Mouse (Mus musculus): ENCODE measurements around the gene Prrg2. TPM values are rescaled to one million over a fixed set of nuclear protein-coding genes. Genes with fewer than 3 reads are reported as not detected.
"Not testable (repeated sequence)": the region's sequence is repeated elsewhere in the genome, so short reads cannot be mapped to it uniquely, and the experiment has no call there.

Prrg2 gene
- polyA plus RNA-seq, 1 experiment from 2014 or later: 8.5 TPM

DNA sequence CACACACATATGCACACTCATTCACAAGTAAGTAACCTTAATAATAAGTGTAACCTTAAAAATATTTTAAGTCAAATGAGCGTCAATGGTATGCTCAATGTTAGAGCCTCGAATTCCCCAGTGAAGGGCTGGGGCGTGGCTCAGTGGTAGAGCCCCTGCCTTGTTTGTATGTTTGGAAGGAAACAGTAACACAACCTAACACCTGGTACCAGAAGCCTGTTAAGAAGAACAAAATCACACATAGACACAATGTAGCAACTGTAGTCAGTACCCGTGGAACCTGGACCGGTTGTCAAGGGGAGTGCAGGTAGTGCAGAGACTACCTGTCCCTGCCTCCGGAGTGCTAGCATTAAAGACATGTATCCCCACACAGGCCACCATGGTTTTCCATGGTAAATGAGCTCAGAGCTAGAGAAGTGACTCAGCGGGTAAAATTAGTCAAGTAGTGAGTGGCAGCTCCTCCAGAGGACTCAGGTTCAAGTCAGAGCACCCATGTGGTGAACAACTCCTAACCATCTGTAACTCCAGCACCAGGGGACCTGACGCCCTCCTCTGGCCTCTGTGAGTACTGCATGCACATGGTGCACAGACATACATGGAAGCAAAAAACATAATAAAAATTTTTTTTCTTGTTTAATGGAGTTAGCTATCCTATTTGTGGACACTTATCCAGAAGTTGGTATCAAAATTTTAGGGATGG lies 36.2 kb upstream of the Prrg2 start:
- Histone ChIP-seq H3K4me2 (no peak overlapping the region), H3K27me3 (replicated peaks) (0 out of 2 replicates have a peak, but pooled peaks cover 3% of the 10 kb centered on the region), H3K4me1 (peaks cover 41% of the 10 kb centered on the region), H3K9me3 (replicated peaks) (no peaks in the 10 kb centered on the region), H3K9ac (no peak overlapping the region), H3K4me3 (no peak overlapping the region), H3K36me3 (no peaks in the 10 kb centered on the region; the same call in 1 of the 2 replicates), H3K27ac (no peak overlapping the region)
- ATAC-seq: no peak
- 76% methylated on average over 8 of the region's 8 CpGs for WGBS (ENCODE audit: insufficient replicate concordance)

DNA sequence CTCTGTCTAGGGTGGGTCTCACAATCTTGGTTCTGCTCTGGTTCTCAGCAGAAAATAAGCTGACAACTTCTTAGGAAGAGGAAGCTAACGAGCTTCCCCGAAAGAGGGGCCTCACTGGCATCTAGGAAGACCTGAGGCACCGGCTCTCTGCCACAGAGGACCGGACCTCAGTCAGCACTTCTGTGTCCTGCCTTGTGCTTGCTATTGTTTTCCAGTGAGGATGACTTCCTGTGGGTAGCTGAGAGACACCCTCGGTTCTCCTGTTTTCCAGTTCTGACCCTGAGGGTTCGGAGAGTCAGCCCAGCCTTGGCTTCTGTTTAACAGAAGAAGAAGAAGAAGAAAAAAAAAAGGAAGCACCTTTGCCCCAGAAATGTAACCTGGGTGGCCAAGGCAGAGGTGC lies 35.0 kb upstream of the Prrg2 start:
- no peak overlapping the region for H3K9ac ChIP-seq
- H3K9me3 ChIP-seq (replicated peaks): no peaks in the 10 kb centered on the region
- peak overlapping the region; percentile 15; the same call in 1 of the 2 replicates for H3K27ac ChIP-seq
- 26% methylated on average over 6 of the region's 6 CpGs for WGBS (ENCODE audit: insufficient replicate concordance)
- no peak overlapping the region for H3K4me3 ChIP-seq
- H3K4me1 ChIP-seq: peaks cover 45% of the 10 kb centered on the region
- H3K36me3 ChIP-seq: no peaks in the 10 kb centered on the region; the same call in 1 of the 2 replicates
- H3K4me2 ChIP-seq: no peak overlapping the region
- ATAC-seq: peak; percentile 31; the same call in 1 of the 2 replicates
- 0 out of 2 replicates have a peak, but pooled peaks cover 3% of the 10 kb centered on the region for H3K27me3 ChIP-seq (replicated peaks)

DNA sequence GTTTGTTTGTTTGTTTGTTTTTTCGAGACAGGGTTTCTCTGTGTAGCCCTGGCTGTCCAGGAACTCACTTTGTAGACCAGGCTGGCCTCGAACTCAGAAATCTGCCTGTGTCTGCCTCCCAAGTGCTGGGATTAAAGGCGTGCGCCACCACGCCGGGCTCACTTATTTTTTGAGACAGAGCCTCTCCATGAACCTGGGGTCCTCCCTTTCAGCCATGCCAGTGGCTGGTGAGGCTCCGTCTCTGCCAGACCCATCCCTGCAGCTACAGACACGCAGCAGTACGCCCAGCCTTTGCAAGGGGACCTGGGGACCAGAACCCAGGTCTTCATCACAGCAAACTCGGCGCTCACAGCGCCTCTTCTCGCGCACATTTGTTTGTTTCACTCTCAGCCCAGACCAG lies 33.5 kb upstream of the Prrg2 start:
- not testable (repeated sequence) for H3K27ac ChIP-seq; ATAC-seq; H3K4me2 ChIP-seq; H3K27me3 ChIP-seq (replicated peaks); H3K9me3 ChIP-seq (replicated peaks); H3K36me3 ChIP-seq; H3K9ac ChIP-seq; H3K4me3 ChIP-seq
- H3K4me1 ChIP-seq: peaks cover 50% of the 10 kb centered on the region
- 83% methylated on average over 14 of the region's 14 CpGs for WGBS (ENCODE audit: insufficient replicate concordance)

DNA sequence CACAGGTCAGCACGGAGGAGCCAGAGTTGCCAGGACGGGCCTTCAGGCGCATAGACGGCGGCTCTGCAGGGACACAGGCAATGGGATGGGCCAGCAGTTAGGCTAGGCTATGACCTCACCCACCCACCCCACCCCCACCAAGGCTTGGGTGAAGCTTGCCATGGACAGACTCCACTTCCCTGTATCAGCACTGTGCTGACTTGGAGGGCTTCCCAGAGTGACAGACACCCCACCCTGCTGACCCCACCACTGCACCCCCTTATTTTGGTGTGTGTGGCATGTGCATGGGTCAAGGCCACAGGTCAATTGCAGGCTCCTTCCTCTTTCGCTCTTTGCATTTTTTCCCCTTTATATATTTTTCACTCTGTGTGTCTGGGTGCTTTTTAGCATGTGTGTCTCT lies 32.9 kb upstream of the Prrg2 start:
- Histone ChIP-seq H3K4me1 (peaks cover 56% of the 10 kb centered on the region), H3K36me3 (no peaks in the 10 kb centered on the region; the same call in 1 of the 2 replicates), H3K27ac (no peak overlapping the region), H3K4me3 (no peak overlapping the region), H3K4me2 (no peak overlapping the region), H3K9ac (no peak overlapping the region), H3K27me3 (replicated peaks) (0 out of 2 replicates have a peak, but pooled peaks cover 3% of the 10 kb centered on the region), H3K9me3 (replicated peaks) (no peaks in the 10 kb centered on the region)
- ATAC-seq: no peak
- 56% methylated on average over 6 of the region's 6 CpGs for WGBS (ENCODE audit: insufficient replicate concordance)

DNA sequence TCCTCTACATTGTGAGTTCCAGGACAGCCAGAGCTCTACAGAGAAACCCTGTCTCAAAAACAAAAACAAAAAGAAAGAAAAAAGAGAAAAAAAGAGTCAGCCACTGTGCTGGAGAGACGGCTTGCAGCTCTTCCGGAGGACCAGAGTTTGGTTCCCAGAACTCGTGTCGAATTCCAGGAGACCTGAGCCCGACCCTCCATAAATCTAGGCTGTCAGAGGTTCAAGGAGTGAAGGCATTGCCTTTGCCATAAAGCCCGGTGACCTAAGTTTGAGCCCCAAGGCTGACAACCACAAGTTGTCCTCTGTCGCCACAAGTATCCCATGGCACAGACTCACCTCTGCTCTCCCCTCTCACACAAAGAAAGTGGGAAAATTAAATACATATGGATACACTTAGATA lies 31.6 kb upstream of the Prrg2 start:
- Histone ChIP-seq H3K9me3 (replicated peaks) (no peaks in the 10 kb centered on the region), H3K4me3 (no peak overlapping the region), H3K4me2 (no peak overlapping the region; the same call in 1 of the 2 replicates), H3K27ac (peak overlapping the region; percentile 7; the same call in 1 of the 2 replicates), H3K4me1 (peaks cover 63% of the 10 kb centered on the region), H3K27me3 (replicated peaks) (0 out of 2 replicates have a peak, but pooled peaks cover 3% of the 10 kb centered on the region), H3K36me3 (no peaks in the 10 kb centered on the region; the same call in 1 of the 2 replicates), H3K9ac (no peak overlapping the region)
- ATAC-seq: no peak
- WGBS (ENCODE audit: insufficient replicate concordance): 55% methylated on average over 7 of the region's 7 CpGs

DNA sequence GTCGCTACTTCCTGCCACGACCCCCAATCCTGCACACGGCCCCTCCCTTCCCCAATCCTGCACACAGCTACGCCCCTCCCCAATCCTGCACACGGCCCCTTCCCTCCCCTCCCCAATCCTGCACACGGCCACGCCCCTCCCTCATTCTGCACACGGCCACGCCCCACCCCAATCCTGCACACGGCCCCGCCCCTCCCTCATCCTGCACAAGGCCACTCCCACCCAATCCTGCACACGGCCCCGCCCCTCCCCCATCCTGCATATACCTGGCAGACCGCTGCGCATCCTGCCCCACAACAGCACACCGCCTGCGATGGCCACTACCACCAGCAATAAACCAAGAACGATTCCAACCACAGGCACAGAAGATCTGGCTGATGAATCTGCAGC lies 31.0 kb upstream of the Prrg2 start:
- 20% methylated on average over 18 of the region's 18 CpGs for WGBS (ENCODE audit: insufficient replicate concordance)
- Histone ChIP-seq H3K4me2 (peak overlapping the region; percentile 82), H3K4me1 (peaks cover 66% of the 10 kb centered on the region), H3K9me3 (replicated peaks) (no peaks in the 10 kb centered on the region), H3K27ac (peak overlapping the region; percentile 43; the same call in 1 of the 2 replicates), H3K36me3 (peaks cover 3% of the 10 kb centered on the region; the same call in 1 of the 2 replicates), H3K4me3 (no peak overlapping the region), H3K9ac (no peak overlapping the region), H3K27me3 (replicated peaks) (0 out of 2 replicates have a peak, but pooled peaks cover 1% of the 10 kb centered on the region)
- no peak for ATAC-seq

DNA sequence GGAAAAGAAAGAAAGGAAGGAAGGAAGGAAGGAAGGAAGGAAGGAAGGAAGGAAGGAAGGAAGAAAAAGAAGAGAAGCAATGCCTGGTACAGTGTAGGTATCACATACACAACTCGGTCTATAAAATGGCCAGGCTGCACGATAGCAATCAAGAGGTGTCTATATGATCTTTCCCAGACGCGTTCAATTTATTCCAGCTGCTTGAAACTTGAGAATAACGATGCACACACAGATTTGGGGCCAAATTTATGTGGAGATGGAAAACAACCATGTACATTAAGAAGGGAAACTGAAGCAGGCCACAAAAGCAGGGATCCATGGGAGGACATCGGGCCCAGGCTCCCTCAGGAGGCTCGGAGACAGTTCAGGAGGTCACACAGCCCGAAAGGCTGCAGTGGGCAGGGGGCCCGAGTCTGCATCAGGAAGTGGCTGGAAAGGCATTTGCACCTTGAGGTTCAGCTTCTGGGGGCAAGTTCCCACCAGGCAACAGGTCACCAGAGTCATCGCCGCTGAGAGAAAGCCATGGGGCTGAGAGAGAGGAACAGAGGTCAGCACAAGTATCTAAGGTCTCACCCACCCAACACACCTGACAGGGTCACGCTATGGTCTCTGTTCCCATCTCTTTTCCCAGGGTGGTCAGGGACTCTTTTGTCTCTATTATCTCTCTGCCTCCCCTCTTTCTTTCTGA lies 30.5 kb upstream of the Prrg2 start:
- 42% methylated on average over 12 of the region's 12 CpGs for WGBS (ENCODE audit: insufficient replicate concordance)
- Histone ChIP-seq H3K9ac (0 out of 2 replicates have a peak overlapping the region, but pooled peaks have one; percentile 28), H3K27ac (peak overlapping the region; percentile 43; the same call in 1 of the 2 replicates)

DNA sequence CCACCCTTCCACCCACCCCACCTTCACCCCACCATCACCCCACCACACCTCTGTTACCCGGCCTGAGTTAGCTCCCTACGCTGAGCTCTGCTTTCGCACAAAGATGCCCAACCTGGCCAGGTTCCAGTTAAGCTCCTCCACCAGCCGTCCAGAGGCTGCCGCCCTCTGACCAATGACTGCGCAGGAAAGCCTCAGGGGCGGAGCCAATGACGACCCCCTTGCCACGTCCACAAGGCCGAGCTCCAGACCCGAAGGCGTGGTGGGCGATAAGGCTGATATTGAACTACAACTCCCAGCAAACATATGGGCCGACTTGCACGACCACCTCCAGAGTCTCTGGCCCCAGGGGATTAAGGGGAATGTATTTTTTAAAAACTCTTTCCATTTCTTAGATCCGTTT lies 29.6 kb upstream of the Prrg2 start, which contains the start of gene Rcn3:
Gene Rcn3 (minus strand): TSS at position 174 of the 400 bp plus-strand sequence.
- H3K9me3 ChIP-seq (replicated peaks): no peaks in the 10 kb centered on the region

More for the DNA sequence above, 30.5 kb upstream of the Prrg2 start:
- Histone ChIP-seq H3K4me1 (peaks cover 68% of the 10 kb centered on the region), H3K36me3 (peaks cover 8% of the 10 kb centered on the region), H3K9me3 (replicated peaks) (no peaks in the 10 kb centered on the region), H3K27me3 (replicated peaks) (no peaks in the 10 kb centered on the region), H3K4me3 (no peak overlapping the region), H3K4me2 (peak overlapping the region; percentile 82)
- no peak for ATAC-seq

DNA sequence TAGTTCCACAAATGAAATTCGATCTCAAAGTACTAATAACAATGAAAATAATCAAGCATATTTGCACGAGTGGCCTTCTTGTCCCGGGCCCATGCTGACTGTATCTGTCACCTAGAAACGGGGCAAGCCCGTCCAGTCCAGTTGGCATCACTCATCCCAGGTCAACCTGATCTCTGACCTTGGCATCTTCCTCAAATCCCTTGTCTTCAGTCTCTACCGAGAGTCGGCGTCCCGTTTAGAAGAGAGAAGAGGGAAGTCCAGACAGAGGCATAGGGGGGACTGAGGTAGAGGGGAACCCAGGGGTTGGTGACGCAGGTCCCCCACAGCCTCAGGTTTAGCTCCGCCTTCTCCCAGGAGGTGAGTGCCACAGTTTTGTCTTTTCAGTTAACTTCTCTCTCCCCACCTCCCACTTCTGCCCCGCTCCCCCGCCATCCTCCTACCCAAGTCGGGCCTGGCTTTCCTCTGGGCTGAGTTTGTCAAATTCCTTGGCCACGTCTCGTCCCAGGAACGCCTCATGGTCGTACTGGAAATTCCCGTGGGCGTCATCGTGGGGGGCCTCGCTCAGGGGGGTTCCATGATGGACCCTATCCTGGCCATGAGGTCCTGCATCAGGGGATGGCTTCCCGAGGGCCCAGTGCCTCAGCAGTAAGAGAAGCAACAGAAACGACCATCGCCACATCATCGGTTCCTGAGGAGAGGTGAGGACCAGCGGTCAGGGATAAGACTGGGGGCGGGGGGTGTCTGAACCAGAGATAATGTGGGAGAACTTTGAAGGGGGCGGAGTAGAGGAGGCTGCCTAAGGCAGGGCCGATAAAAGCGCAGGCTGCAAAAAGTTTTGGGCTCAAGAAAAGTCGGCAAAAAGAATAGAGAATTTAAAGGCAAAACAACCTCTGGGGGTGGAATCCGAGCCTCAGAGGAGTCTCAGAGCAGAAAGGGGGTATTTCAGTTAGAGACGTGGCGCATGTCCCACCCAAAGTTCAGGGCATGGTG lies 28.8 kb upstream of the Prrg2 start:
- Histone ChIP-seq H3K9me3 (replicated peaks) (no peaks in the 10 kb centered on the region), H3K36me3 (peaks cover 19% of the 10 kb centered on the region), H3K4me1 (peaks cover 62% of the 10 kb centered on the region), H3K27me3 (replicated peaks) (no peaks in the 10 kb centered on the region), H3K4me2 (peak overlapping the region; percentile 82), H3K4me3 (peak overlapping the region; percentile 54), H3K9ac (peak overlapping the region; percentile 61), H3K27ac (peak overlapping the region; percentile 59)
- WGBS (ENCODE audit: insufficient replicate concordance): 13% methylated on average over 35 of the region's 35 CpGs
- peak; percentile 68 for ATAC-seq

More for the DNA sequence above, 29.6 kb upstream of the Prrg2 start, which contains the start of gene Rcn3:
- H3K9ac ChIP-seq: peak within 1 kb of the TSS; percentile 61
- ATAC-seq: peak; percentile 77
- H3K4me1 ChIP-seq: peaks cover 62% of the 10 kb centered on the region
- under 1% methylated on average over 16 of the region's 16 CpGs for WGBS (ENCODE audit: insufficient replicate concordance)
- H3K27ac ChIP-seq: peak within 1 kb of the TSS; percentile 59
- H3K4me3 ChIP-seq: peak within 1 kb of the TSS; percentile 54
- H3K4me2 ChIP-seq: peak within 1 kb of the TSS; percentile 82
- H3K27me3 ChIP-seq (replicated peaks): no peaks in the 10 kb centered on the region
- peaks cover 12% of the 10 kb centered on the region for H3K36me3 ChIP-seq

DNA sequence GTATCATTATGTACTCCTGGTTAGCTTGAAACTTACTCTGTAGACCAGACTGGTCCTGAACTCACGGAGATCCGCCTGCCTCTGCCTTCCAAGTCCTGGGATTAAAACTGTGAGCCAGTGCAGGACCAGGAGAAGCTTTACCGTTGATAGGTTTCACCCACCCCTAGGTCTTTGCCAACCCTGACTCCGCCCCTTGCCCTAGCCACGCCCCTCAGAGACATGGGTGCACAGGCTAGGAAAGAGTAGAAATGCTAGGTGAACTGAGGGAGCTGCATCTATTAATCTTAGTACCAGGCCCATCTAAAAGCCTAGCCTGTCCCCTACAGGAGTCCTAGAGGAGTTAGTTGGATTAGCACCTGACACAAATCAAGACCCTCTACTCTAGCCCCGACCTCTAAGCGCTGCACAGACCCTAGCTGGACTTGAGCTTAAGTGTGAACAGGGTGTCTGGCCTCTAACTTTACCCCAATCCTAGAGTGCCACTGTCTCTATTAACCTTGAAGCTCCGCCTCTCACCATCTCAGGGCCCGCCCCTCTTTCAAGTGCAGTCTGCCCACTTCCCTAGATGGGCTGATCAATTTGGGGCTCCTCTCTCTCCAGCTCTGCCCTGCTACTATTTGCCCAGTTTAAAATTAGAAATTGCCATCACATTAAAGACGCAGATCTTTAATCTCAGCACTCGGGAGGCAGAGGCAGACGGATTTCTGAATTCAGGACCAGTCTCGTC lies 27.9 kb upstream of the Prrg2 start:
- Histone ChIP-seq H3K4me3 (peak overlapping the region; percentile 54), H3K9me3 (replicated peaks) (no peaks in the 10 kb centered on the region), H3K27me3 (replicated peaks) (no peaks in the 10 kb centered on the region), H3K4me2 (peak overlapping the region; percentile 82), H3K4me1 (peaks cover 59% of the 10 kb centered on the region), H3K27ac (peak overlapping the region; percentile 59; the same call in 1 of the 2 replicates), H3K36me3 (peaks cover 26% of the 10 kb centered on the region), H3K9ac (no peak overlapping the region; the same call in 1 of the 2 replicates)
- 0 out of 2 replicates have a peak, but pooled peaks have one; percentile 21 for ATAC-seq
- 47% methylated on average over 13 of the region's 13 CpGs for WGBS (ENCODE audit: insufficient replicate concordance)
